Mouse (Mus musculus) spleen, postnatal 36 days (tissue): Measurements from ENCODE around the gene Rnf217.

Experiments used
- DNase-seq, 2 experiments: peaks; one replicate each; pipeline ENCODE4 v3.0.0; 2022; ENCODE audit warnings: low spot score in 2 of 2, mixed read lengths in 1 of 2

Gene Rnf217

DNA sequence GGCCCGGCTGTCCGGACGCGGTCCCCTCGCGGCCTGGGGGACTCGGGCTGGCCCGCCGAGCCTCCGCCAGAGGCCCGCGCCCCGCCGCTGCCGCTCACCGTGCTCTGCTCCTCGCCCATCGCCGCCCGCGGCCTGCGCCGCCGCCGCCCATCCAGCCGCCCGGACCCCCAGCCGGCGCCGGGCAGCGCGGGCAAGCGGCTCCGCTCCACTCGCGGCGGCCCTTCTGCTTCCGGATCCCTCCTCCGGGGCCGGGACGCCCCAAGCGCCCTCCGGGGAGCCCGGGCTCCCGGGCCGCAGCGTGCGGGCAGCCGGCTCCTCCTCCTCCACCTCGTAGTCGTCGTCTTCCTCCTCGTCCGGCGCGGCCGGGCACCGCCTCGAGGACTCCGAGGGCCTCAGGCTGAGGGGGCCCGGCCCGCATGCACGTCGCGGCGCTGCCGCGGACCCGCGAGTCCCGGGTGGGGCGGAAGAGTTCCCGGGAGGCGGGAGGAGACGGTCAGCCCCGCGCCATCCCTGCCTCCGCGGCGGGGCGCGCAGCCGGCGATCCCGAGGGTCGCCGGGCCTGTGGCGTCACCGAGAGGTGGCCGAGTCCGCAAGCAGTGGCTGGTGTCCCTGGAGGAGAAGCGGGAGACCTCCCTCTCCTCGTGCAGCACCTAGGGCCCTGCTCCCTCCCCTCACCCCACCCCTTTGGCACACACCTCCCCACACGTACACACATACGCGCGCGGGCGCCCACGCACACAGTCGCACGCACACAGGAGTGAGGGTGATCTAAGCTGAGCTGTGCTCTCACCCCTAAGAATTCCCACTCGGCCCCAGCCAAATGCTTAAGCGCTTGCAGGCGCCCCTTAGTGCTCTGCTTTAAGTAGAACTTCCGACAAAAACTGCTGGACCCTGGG, at the start of gene Rnf217:
TSS of gene Rnf217 (minus strand) at position 119 of the 896 bp plus-strand sequence.
- DNase-seq, result peak in 1 of 2 experiments; percentile 1

DNA sequence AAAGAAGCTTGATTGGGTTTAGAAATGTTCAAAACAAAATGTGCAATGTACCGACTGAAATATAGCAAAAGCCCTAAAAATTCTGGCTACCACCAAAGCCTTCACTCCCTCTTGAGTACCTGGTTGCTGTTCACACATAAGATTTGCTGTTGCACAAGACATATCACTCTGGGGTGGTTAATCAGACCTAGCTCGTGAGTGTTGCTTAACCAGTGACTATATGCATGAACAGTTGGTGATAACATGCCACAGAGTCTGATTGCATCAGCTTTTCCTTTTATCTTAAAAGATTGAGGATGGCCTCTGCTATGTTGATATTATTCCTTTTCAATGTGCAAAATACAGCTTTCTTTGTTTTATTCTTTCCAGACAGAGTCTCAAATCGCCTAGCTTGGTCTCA, 38.3 kb upstream of the Rnf217 start:
- DNase-seq, result no peak

DNA sequence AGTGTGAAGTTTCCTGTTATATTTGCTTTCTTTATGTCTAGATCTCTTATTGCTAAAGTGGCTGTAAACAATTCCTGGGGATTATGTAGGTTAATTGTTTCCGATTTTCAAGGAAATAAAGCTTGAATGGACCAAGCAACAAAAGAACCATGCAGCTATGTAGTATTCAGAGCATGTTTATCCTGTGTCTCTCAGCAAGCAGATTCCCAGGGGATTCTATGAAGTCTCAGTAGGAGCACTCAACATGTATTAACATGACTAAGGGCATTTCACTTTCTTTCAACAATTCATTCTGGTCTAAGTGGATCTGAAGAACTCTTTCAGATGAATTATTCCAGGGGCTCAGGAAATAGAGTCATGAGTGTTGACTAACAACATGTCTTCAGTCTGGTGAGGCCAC, 37.1 kb upstream of the Rnf217 start:
- DNase-seq, result no peak

DNA sequence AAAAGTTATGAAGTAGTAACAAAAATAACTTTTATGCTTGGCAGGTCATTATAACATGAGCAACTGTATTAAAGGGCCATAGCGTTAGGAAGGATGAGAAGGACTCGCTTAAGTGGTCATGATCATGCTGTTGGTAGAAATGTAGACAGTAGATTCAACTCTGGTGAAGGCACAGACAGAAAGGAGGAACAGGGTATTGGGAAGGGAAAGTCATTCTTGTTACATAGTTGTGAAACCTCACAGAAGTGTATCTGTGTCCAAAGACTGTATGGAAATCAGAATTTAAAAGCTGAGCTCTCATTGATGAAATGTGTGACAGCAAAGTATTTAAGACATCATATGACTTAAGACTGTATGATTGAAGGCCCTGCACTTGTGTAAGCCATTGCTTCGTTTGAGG, 26.1 kb upstream of the Rnf217 start:
- no peak for DNase-seq

- no peak for DNase-seq
Measured at GRCm38 (mm10) chr10:31632005-31632404, 23.0 kb upstream of the Rnf217 start.

DNA sequence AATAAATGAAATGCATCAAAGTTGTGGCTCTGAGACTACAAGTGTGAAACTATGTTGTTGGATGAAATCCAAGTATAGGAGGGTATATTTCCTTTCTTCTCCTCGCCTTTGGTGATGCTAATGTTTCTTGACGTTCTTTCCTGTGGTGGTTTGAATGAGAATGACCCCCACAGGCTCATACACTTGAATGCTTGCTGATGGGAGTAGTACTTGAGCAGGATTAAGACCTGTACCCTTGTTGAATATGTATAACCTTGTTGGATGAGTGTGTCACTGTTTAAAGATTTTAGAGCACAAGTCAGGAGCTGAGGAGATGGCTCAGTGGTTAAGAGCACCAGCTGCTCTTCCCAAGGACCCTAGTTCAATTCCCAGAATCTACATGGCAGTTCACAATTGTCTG, 6.4 kb upstream of the Rnf217 start:
- DNase-seq, result no peak

DNA sequence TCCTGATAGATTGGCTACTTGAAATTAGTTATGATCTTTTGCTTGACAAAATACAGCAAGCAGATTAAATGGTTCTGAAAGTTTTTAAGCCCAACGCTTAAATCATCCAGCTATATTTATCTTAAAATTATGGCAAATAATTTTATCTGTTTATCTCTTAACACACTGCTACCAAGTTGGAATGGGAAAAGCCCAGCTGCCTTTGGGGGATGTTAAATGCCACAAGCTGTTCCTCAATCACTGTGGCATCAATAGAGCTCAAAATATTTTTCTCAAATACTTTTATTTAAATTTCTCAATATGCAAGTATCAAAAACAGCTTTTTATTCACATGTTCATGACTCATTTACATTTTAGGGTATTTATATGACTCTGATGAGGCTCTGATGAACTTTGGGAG, 5.1 kb upstream of the Rnf217 start:
- no peak for DNase-seq

- no peak for DNase-seq
Measured at GRCm38 (mm10) chr10:31608441-31609065, 431 bp downstream of the Rnf217 start.

DNA sequence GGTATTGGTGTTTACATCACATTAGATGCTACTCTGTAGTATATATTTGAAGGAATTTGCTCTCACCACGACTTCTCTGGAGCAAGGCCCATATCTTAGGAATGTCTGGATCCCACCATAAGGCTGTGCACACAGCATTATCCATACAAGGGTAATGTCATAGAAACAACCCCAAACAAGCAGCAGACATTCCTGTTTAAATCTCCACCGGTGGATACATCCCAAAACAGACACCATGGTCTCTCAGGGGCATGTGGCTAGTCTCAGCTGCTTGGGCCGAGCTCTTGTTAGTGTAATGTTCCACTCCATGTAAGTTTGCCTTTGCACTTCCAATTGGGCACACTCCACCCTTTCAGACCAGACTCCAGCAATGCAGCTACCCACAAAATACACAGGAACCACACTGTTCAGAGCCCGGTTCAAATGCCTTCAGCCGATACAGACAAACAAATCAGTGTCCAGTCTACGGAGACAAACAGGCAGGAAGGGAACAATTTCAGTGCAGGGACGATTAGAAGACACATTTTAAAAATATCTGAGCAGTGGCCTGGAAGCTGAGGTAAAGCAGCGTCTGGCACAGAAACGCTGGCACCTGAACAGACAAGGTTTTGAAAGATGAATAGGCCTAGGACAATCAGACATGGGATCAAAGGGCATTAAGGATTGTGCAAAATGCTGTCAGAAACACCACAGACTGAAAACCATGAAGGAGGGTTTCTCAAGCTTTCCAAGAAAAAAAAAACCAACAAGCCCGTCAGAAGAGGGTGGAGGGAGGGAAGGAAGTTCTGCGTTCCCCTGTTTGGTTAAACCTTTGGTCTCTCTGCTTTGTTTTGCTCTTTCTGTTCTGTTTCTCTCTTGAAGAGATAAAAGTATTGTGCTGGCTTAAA, 1.8 kb downstream of the Rnf217 start:
- DNase-seq, result no peak

DNA sequence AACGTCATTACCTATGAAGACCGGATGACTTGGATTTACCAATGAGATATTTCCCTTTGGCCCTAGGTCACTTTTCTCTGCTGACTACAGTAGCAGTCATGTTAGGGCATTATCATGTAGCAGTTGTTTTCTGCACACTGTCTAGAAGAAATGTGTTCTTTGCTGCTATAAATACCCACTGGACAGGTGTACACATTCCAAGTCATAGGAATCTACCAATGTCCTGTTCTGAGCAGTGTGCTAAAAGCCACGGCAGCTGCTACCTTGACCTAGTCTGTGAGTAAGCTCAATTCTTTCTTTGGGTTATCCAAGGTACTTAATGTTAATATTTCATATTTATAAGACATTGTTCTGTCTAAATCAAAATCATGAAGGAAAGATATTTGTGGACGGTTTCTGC, 5.1 kb downstream of the Rnf217 start:
- DNase-seq, result no peak

DNA sequence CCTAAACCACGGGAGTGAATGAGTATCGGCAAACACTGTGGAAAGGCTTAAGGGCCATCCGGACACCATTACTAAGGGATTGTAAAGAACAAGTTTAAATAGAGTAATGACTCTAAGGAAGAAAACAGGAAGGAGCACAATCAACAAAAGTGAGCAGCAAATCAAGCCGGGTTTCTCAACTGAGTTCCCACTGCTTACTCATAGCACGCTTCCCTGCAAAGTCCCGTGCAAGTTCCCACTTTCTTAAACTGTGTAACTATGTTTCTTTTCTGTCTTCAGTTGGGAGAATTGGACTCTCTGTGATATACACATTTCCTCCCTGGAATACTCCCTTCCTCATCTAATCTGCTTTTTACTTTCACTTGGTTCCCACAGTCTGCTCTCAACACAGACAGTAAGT, 8.9 kb downstream of the Rnf217 start:
- DNase-seq, result no peak

- DNase-seq, result no peak
Measured at GRCm38 (mm10) chr10:31597886-31598285, 11.1 kb downstream of the Rnf217 start.

DNA sequence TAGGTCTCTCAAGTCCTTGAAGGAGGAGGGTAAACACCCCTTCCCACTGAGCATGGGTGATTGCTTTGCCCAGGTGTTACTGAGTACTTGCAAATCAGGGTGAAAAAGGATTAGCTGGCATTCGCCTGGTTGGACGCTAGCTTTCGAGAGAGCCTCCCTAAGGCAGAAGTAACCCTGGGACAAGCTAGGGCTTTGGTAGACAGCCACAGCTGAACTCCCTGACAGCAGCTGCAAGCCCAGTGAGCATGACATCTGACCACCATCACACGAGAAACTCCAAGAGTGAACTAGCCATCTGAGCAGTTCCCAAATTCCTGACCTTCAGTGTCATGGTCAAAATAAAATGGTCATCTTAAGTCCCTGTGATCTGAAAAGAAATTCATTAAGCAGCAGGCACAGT, 12.2 kb downstream of the Rnf217 start:
- no peak for DNase-seq

DNA sequence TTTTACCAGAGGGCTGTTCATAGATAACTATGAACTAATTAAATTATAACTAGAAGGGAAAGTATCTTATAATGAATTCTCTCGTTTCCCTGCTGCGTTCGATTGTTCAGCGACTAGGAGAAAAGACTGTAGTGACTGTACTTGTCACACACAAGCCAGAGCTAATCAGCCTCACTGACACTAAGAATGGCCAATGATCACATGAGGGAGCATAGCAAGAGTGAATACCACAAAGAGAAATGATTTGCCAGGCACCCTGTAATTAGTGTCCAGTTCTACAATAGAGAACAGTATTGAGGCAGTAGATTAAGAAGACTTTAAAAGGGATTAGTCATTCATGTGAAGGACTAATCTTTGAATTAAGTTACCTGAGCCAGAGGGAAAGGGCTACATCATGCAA, 13.7 kb downstream of the Rnf217 start:
- no peak for DNase-seq

DNA sequence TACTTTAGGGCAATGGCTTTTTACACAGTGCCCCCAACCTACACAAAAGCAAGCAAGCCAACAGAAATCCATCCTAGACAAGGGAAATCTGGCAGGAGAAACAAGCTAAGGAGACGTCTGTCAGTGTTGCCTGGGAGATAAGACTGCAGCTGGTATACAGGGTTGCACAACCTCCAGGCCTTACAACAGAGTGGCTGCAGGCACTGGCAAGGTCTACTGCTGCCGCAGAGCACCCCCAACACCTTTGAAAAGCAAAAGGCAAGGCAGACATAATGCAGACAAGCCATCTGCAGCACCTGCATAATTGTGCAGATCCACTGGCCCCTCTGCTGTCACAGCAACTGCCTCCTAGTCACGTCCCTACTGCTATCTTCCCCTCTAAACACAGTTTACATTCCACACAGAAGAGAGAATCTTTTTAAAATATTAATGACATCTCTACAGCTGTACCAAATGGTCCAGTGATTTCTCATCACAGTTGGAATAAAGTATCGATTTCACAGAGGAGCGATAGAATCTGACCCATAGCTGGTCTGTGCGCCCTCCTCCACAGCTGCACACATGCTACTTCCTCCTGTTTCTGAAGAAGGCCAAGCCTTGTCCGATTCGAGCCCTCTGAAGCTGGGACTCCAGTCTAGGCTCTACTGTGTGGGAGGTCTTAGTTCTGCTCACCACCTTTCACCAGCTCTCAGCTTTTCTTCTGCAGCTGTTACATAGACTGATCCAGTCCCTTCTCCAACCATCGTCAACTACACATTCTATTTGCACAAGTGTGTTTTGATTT, 16.1 kb downstream of the Rnf217 start:
- DNase-seq, result no peak

DNA sequence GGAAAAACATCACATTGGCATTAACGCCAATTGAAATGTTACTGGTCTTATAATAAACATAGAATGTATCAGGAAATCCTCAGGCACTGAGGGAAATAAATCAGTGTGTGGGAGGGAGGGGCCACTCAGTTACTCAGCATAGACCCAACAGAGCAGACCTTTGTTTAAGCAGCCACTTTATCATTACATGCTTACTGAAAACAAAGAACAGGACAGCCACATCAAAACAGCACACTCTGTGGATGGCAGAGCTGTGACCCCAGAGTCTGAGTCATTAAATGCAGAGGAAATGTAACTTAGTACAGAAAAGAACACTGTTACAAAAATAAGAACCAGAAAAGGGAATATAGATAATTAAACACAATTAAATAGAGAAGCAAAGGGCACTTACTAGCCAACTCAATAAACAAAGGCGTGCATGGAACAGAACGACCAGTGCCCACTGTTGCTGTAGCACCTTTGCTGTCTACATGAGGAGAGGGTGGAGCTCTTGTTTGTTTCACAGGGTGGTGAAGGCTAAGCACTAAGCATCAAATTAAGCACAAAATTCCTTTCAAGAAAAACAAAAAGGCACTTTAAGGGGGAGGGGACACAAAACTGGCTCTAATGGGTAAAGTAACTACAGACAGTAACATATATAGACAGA, 16.8 kb downstream of the Rnf217 start:
- no peak for DNase-seq

DNA sequence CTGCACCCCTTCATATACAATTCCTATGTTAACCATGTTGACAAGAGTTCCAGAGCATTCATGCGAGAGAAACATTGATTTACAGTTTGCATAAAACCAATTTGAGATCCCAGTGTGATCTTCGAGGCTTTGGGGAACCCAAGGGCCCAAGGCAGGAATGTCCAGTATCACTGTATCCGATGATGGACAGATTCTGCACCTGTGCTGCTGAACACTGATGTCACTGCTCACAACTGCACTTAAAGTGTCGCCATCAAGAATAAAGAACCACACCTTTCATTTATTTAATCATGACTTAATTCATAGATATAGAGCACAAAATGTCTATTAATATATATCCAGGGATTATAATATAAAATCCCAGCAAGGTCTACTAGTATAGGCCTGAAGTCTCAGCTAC, 28.3 kb downstream of the Rnf217 start:
- DNase-seq, result no peak

DNA sequence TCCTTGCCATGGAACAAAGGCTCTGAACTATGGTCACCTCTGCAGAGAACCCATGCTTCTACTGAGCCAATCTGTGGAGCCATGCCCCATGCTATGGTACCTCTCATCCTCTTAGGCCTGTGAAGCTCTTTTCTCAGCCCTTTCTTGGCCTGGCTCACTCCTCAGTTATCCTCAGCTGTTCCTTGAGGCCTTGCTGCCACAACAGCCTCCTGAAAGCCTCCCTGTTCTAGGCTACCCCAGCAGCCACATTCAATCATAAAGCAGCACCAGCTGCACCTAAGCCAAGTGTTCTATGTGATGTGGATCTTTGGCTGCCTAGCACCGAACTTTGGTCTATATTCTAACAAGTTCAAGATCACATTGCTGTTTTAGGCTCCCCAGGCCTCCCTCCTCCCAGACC, 28.9 kb downstream of the Rnf217 start:
- DNase-seq, result no peak

DNA sequence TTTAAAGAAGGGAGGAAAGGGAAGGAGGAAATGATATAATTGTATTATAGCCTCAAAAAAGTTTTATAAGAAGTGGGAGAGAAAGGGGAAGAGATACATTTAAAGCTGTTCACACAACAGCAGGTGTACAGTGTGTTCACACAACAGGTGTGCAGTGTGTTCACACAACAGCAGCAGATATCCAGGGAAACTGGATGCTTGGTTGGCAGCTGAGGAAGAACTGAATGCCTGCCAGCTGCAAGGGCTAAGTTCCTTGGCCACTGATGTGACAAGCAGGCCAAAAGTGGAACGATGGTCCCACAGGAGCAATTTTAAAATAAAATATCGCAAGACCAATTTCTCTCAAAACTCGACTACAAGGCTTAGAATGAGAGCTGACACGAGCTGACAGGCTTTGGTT, 35.7 kb downstream of the Rnf217 start:
- no peak for DNase-seq

GRCm38 (mm10) chr10:31557311-31557710, 51.7 kb downstream of the Rnf217 start:
- no peak for DNase-seq

DNA sequence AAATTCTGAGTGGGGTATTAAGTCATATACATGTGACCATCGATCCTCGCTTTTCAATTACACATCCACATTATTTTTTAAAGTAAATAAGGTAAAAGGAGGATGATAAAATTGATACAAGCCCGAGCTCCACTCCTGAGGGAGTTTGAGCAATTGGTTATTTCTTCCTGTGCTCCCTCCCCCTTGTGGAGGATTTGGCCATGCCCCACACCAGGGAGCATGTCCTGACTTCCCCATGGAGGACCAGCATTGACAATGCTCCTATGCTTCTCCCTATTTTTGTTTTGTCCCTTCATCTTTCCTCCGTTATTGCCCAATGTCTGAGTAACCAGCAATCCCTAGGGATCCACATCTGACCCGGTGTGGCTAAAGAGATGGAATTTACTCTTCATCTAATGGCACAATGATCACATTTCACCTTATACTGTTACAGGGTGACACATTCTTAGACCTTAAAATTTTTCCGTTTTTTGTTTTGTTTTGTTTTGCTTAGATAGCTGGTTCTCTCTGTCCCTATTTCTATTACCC, 53.5 kb downstream of the Rnf217 start:
- no peak for DNase-seq
